Mouse (Mus musculus) liver, embryonic 14.5 days (tissue): ENCODE data around the gene Gm11733. TPM values are rescaled to one million over a fixed set of nuclear protein-coding genes. Genes with fewer than 3 reads are reported as not detected.

Experiments used
- ATAC-seq: fragments of 200-750 bp; cut with Nextera tagmentation; 2 replicates; pipeline ENCODE4 v1.8.0; 2017; ENCODE audit warnings: moderate number of reproducible peaks, mild to moderate bottlenecking, moderate library complexity; ENCODE audit not compliant: insufficient read depth
- DNase-seq, 3 experiments: peaks; one replicate each; pipeline ENCODE4 v3.0.0-alpha.2; 2012 to 2013; ENCODE audit warnings: low read depth in 3 of 3, low spot score in 3 of 3
- H3K27ac ChIP-seq: fragments of 300-500 bp; sonication (generic); 2 replicates; pipeline ENCODE4 v1.5.1; 2014; ENCODE audit warnings: moderate library complexity, mild to moderate bottlenecking, control low read depth, inconsistent platforms
- H3K27me3 ChIP-seq: fragments of 300-500 bp; sonication (generic); 2 replicates; pipeline ENCODE4 v1.6.1; 2014; ENCODE audit warnings: mild to moderate bottlenecking, low read length, moderate library complexity; ENCODE audit not compliant: control insufficient read depth, insufficient read depth
- H3K36me3 ChIP-seq: fragments of 300-500 bp; sonication (generic); replicated peaks from 2 replicates; pipeline ENCODE4 v1.6.1; 2014; ENCODE audit warnings: low read depth; ENCODE audit not compliant: control insufficient read depth, insufficient read depth
- H3K4me1 ChIP-seq, 2 experiments: fragments of 200-500 bp in 1 of 2; fragments of 300-500 bp in 1 of 2; sonication (generic) in 1 of 2; replicated peaks; 2 replicates each; pipeline ENCODE4 v1.6.1; 2012 to 2014; ENCODE audit warnings: antibody characterized with exemption in 1 of 2, inconsistent platforms in 1 of 2, low read length in 1 of 2; ENCODE audit not compliant: control insufficient read depth in 2 of 2, insufficient read depth in 2 of 2
- H3K4me2 ChIP-seq: fragments of 300-500 bp; sonication (generic); 2 replicates; pipeline ENCODE4 v1.6.1; 2014; ENCODE audit warnings: low read depth, mild to moderate bottlenecking, control low read depth, moderate library complexity
- H3K4me3 ChIP-seq, 2 experiments: fragments of 200-500 bp in 1 of 2; fragments of 300-500 bp in 1 of 2; sonication (generic) in 1 of 2; 2 replicates each; pipeline ENCODE4 v1.5.1; 2012 to 2014; ENCODE audit warnings: low read depth in 2 of 2, low read length in 2 of 2, mild to moderate bottlenecking in 2 of 2, control low read depth in 1 of 2, inconsistent platforms in 1 of 2, moderate library complexity in 1 of 2; ENCODE audit not compliant: insufficient read depth in 1 of 2
- H3K9ac ChIP-seq: fragments of 300-500 bp; sonication (generic); replicated peaks from 2 replicates; pipeline ENCODE4 v1.6.1; 2014; ENCODE audit warnings: mild to moderate bottlenecking, control low read depth, moderate library complexity
- H3K9me3 ChIP-seq: fragments of 300-500 bp; sonication (generic); 2 replicates; pipeline ENCODE4 v1.6.1; 2016; ENCODE audit warnings: low read length, mixed read lengths; ENCODE audit not compliant: control insufficient read depth
- CTCF ChIP-seq: IDR thresholded peaks from 2 replicates; pipeline ENCODE4 v1.5.1; 2016; ENCODE audit warnings: antibody characterized with exemption, low read depth, control low read depth
- EP300 ChIP-seq: IDR thresholded peaks from 2 replicates; pipeline ENCODE4 v1.6.1; 2016; ENCODE audit warnings: antibody characterized with exemption, low read depth
- WGBS: fragments of 180-500 bp; shearing (Covaris S2); extraction: QIAGEN DNeasy Blood & Tissue Kit; methylation state at CpG from one replicate; pipeline ENCODE4 v1.1.7; 2014; ENCODE audit not compliant: insufficient replicate concordance; 5-methylcytosine and 5-hydroxymethylcytosine counted together
- polyA plus RNA-seq, 2 experiments: library from polyadenylated mRNA; depleted of rRNA in 1 of 2; stranded (reverse) in 1 of 2; unstranded in 1 of 2; fragments of >200 nt; fragmentation: Nextera tagmentation in 1 of 2; extraction: Ambion mirVana in 1 of 2; gene quantifications; 2 replicates each; pipeline versions ENCODE4 v1.2.1 to v1.2.3; 2012 to 2014

The Gm11733 gene
- polyA plus RNA-seq, 2 experiments = not detected

GRCm38 (mm10) chr11:117466292-117466691 lies 17.9 kb upstream of the Gm11733 start:
- H3K4me1 ChIP-seq = no peaks in the 10 kb centered on the region
- no peak overlapping the region for H3K4me2 ChIP-seq
- ATAC-seq (no peak), DNase-seq (no peak)
- H3K9ac ChIP-seq = no peak overlapping the region
- 23% methylated on average over 5 of the region's 5 CpGs for WGBS
- H3K4me3 ChIP-seq = no peak overlapping the region
- H3K9me3 ChIP-seq = no peaks in the 10 kb centered on the region
- no peak for TF ChIP-seq CTCF
- TF ChIP-seq EP300 = no peak
- H3K27ac ChIP-seq = no peak overlapping the region
- H3K27me3 ChIP-seq = peaks cover 3% of the 10 kb centered on the region
- no peaks in the 10 kb centered on the region for H3K36me3 ChIP-seq

GRCm38 (mm10) chr11:117466911-117467310 lies 17.3 kb upstream of the Gm11733 start:
- Histone ChIP-seq H3K9me3 (no peaks in the 10 kb centered on the region), H3K36me3 (no peaks in the 10 kb centered on the region), H3K4me3 (no peak overlapping the region), H3K27ac (no peak overlapping the region), H3K4me2 (no peak overlapping the region), H3K4me1 (no peaks in the 10 kb centered on the region), H3K9ac (no peak overlapping the region), H3K27me3 (no peaks in the 10 kb centered on the region)
- WGBS = 73% methylated on average over 7 of the region's 7 CpGs
- TF ChIP-seq CTCF (no peak), EP300 (no peak)
- no peak for ATAC-seq
- no peak for DNase-seq

DNA sequence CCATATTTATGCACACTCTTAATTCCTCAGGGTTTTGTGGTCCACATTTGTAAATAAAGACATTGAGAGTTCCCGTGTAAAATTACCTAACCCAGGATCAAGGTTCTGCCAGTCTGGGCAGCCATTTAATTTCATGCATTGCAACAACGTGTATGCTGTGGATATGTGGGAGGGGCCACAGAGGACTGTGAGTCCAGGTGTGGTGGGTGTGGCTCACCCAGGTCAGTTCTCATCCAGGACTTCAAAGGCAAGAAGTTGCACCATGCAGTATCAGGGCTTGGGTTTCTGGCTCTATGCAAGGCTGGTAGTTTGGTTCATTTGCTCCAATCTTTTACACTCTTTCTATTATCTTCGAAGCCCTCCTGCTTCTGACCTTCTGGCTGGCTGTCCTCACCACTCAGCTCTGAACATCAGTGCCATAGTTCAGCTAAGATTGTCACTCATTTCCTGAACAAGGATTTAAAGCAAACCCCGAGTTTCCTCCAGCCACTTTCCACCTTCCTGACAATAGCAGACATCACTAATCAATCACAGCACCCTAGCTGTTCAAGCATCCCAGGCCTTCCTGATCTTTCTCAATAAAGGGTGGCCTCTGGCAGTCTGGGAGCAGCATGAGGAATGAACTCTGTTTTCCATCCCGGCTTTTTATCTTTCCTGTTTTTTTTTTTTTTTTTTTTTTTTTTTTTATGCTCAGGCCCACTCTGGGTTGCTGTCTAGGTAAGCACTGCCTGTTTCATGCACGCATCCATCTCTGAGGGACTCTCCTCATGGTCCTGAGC lies 15.4 kb upstream of the Gm11733 start:
- no peak overlapping the region for H3K4me2 ChIP-seq
- no peaks in the 10 kb centered on the region for H3K27me3 ChIP-seq
- no peak for ATAC-seq
- WGBS = 34% methylated on average over 6 of the region's 6 CpGs
- DNase-seq = no peak
- H3K4me3 ChIP-seq = no peak overlapping the region
- no peak overlapping the region for H3K27ac ChIP-seq
- no peaks in the 10 kb centered on the region for H3K9me3 ChIP-seq
- TF ChIP-seq CTCF (no peak), EP300 (no peak)
- H3K4me1 ChIP-seq = no peaks in the 10 kb centered on the region
- no peak overlapping the region for H3K9ac ChIP-seq
- no peaks in the 10 kb centered on the region for H3K36me3 ChIP-seq

DNA sequence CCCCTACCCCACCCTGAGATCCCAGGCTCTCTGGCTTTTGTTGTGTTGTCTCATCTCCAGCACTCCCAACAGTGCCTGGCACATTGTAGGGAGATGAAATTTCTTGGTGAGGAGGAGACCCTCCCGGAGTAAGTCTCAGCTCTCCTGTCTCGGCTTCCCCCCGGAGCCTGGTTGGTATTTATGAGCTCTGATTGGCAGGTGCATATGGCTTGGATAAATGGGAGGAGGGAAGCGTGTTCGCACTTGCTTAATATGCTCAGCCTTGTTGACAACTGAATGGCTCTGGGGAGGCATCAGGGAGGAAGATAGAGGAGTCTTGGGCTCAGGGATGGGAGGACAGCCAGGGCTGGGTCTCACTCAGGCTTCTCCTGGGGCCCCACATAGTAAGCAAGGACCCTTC lies 14.4 kb upstream of the Gm11733 start:
- no peak overlapping the region for H3K4me2 ChIP-seq
- ATAC-seq (no peak), DNase-seq (no peak)
- H3K4me1 ChIP-seq = no peaks in the 10 kb centered on the region
- no peaks in the 10 kb centered on the region for H3K9me3 ChIP-seq
- no peak for TF ChIP-seq CTCF
- no peak for TF ChIP-seq EP300
- H3K9ac ChIP-seq = no peak overlapping the region
- no peak overlapping the region for H3K4me3 ChIP-seq
- no peak overlapping the region for H3K27ac ChIP-seq
- H3K36me3 ChIP-seq = no peaks in the 10 kb centered on the region
- 64% methylated on average over 5 of the region's 5 CpGs for WGBS
- no peaks in the 10 kb centered on the region for H3K27me3 ChIP-seq

GRCm38 (mm10) chr11:117470586-117471195 lies 13.5 kb upstream of the Gm11733 start:
- Histone ChIP-seq H3K27me3 (no peaks in the 10 kb centered on the region), H3K4me2 (no peak overlapping the region), H3K4me3 (no peak overlapping the region), H3K27ac (no peak overlapping the region), H3K9ac (no peak overlapping the region), H3K4me1 (no peaks in the 10 kb centered on the region), H3K36me3 (no peaks in the 10 kb centered on the region), H3K9me3 (no peaks in the 10 kb centered on the region)
- DNase-seq (no peak), ATAC-seq (no peak)
- TF ChIP-seq EP300 (no peak), CTCF (no peak)
- 56% methylated on average over 12 of the region's 12 CpGs for WGBS
